Mouse (Mus musculus) liver, embryonic 14.5 days (tissue): ENCODE measurements around the gene Zmynd12.

Source experiments
- CTCF ChIP-seq: IDR thresholded peaks from 2 replicates; pipeline ENCODE4 v1.5.1; 2016; ENCODE audit warnings: antibody characterized with exemption, low read depth, control low read depth
- EP300 ChIP-seq: IDR thresholded peaks from 2 replicates; pipeline ENCODE4 v1.6.1; 2016; ENCODE audit warnings: antibody characterized with exemption, low read depth

GRCm38 (mm10) chr4:119489666-119490065, 67.1 kb downstream of the Zmynd12 start:
- TF ChIP-seq CTCF, result no peak
- no peak for TF ChIP-seq EP300
